ENCODE assay signal across 24 mouse cellular contexts in the genomic region with DNA sequence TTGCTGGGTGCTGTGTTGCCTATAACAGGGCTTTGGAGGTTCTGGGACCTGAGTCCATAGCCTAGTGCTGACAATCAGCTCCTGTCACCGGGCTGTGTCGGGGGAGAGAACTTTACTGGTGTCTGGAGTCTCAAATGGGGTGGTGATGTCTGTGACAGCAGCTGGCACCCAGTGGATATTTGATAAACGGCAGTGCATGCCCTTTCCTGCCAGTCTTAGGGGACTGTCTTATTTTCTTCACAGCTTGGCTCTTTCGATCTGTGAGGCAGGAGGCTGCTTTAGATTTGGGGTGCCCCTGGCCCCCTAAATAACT. TPM values are rescaled to one million over a fixed set of nuclear protein-coding genes. Genes with fewer than 3 reads are reported as not detected.
DNase-seq lines count a peak whose midpoint lies in the region; ATAC-seq and TF ChIP-seq lines count a peak whose summit lies in the region.
"Had no signal": no experiment of that assay in that cellular context is flagged by ENCODE, and none has a peak within 500 bp of the region (broad histone marks: within the 10 kb centered on the region; RNA-seq: fewer than 3 reads in every experiment).

No protein-coding gene starts in this region.

- H3K9me3 ChIP-seq in heart, embryonic 10.5 days = no peaks in the 10 kb centered on the region
- no peaks in the 10 kb centered on the region for H3K9me3 ChIP-seq in heart, postnatal 0 days (replicated peaks; ENCODE audit: control insufficient read depth, low read length)
- H3K9me3 ChIP-seq in forebrain, embryonic 12.5 days = no peaks in the 10 kb centered on the region; the same call in 1 of the 2 replicates
- H3K9me3 ChIP-seq: embryonic facial prominence, embryonic 12.5 days; forebrain, embryonic 15.5 days; limb, embryonic 15.5 days had no signal

- peaks cover 30% of the 10 kb centered on the region for H3K4me1 ChIP-seq in heart, embryonic 10.5 days
- peaks cover 9% of the 10 kb centered on the region for H3K4me1 ChIP-seq in heart, postnatal 0 days (ENCODE audit: control insufficient read depth, insufficient read depth)
- no peaks in the 10 kb centered on the region for H3K4me1 ChIP-seq in forebrain, embryonic 12.5 days
- H3K4me1 ChIP-seq: embryonic facial prominence, embryonic 12.5 days; forebrain, embryonic 15.5 days; liver, embryonic 15.5 days; midbrain, embryonic 10.5 days had no signal

- peak overlapping the region; percentile 24 for H3K4me3 ChIP-seq in heart, embryonic 10.5 days
- H3K4me3 ChIP-seq in heart, postnatal 0 days (ENCODE audit: low read depth, low read length) = no peak overlapping the region
- H3K4me3 ChIP-seq in forebrain, embryonic 12.5 days (replicated peaks) = no peak overlapping the region
- H3K4me3 ChIP-seq: embryonic facial prominence, embryonic 12.5 days; forebrain, embryonic 15.5 days; limb, embryonic 15.5 days; liver, embryonic 15.5 days; midbrain, embryonic 10.5 days had no signal

- peak; percentile 46 for DNase-seq in gastrocnemius, postnatal 14 days
- no peak for DNase-seq in gastrocnemius, postnatal 36 days
- peak; percentile 12 for DNase-seq in 416B (ENCODE audit: low read depth)
- no peak for DNase-seq in heart, embryonic 10.5 days (ENCODE audit: low spot score)
- peak; percentile 81 for DNase-seq in heart, postnatal 0 days (ENCODE audit: low spot score)
- DNase-seq in cerebellum, postnatal 10 days = no peak
- DNase-seq: cerebellum, adult 9-11 months; kidney, adult 18-20 months; thymus, postnatal 14 days had no signal

- peak overlapping the region; percentile 83 for H3K27ac ChIP-seq in heart, embryonic 10.5 days
- H3K27ac ChIP-seq in heart, postnatal 0 days (ENCODE audit: low read depth) = peak overlapping the region; percentile 94
- H3K27ac ChIP-seq in forebrain, embryonic 12.5 days = no peak overlapping the region
- H3K27ac ChIP-seq: embryonic facial prominence, embryonic 12.5 days; forebrain, embryonic 15.5 days; kidney, postnatal 0 days; limb, embryonic 15.5 days; liver, embryonic 15.5 days; midbrain, embryonic 10.5 days had no signal

- 0 out of 2 replicates have a peak overlapping the region, but pooled peaks have one; percentile 12 for H3K9ac ChIP-seq in heart, postnatal 0 days (replicated peaks; ENCODE audit: low read depth, low read length)
- H3K9ac ChIP-seq in forebrain, embryonic 12.5 days = no peak overlapping the region
- H3K9ac ChIP-seq: embryonic facial prominence, embryonic 12.5 days; forebrain, embryonic 15.5 days; limb, embryonic 15.5 days; liver, embryonic 15.5 days had no signal

- TF ChIP-seq EP300 in heart, postnatal 0 days (IDR thresholded peaks at IDR 0.05; ENCODE audit: low read depth) = peak; percentile 47; the same call in 1 of the 2 replicates

- TF ChIP-seq CTCF in heart, postnatal 0 days (IDR thresholded peaks at IDR 0.05; ENCODE audit: low read depth) = no peak

- H3K27me3 ChIP-seq in heart, embryonic 10.5 days (ENCODE audit: insufficient read depth, poor library complexity, severe bottlenecking) = no peaks in the 10 kb centered on the region
- H3K27me3 ChIP-seq in heart, postnatal 0 days (ENCODE audit: control insufficient read depth, insufficient read depth, low read length) = no peaks in the 10 kb centered on the region
- 0 out of 2 replicates have a peak, but pooled peaks cover 4% of the 10 kb centered on the region for H3K27me3 ChIP-seq in forebrain, embryonic 12.5 days
- H3K27me3 ChIP-seq: CH12.LX; embryonic facial prominence, embryonic 12.5 days; forebrain, embryonic 15.5 days; limb, embryonic 15.5 days had no signal

- H3K36me3 ChIP-seq in heart, embryonic 10.5 days = no peaks in the 10 kb centered on the region
- no peaks in the 10 kb centered on the region for H3K36me3 ChIP-seq in heart, postnatal 0 days (replicated peaks; ENCODE audit: control insufficient read depth, insufficient read depth, low read length)
- H3K36me3 ChIP-seq in forebrain, embryonic 12.5 days (replicated peaks) = no peaks in the 10 kb centered on the region
- H3K36me3 ChIP-seq: embryonic facial prominence, embryonic 12.5 days; forebrain, embryonic 15.5 days; limb, embryonic 15.5 days; liver, embryonic 15.5 days; midbrain, embryonic 10.5 days had no signal

- H3K4me2 ChIP-seq in heart, postnatal 0 days (ENCODE audit: low read depth, low read length) = peak overlapping the region; percentile 35
- no peak overlapping the region for H3K4me2 ChIP-seq in forebrain, embryonic 12.5 days
- H3K4me2 ChIP-seq: embryonic facial prominence, embryonic 12.5 days; forebrain, embryonic 15.5 days; limb, embryonic 15.5 days; liver, embryonic 15.5 days had no signal

- WGBS in heart, embryonic 10.5 days = 35% methylated on average over 4 of the region's 4 CpGs
- 20% methylated on average over 4 of the region's 4 CpGs for WGBS in heart, postnatal 0 days
- WGBS in forebrain, embryonic 12.5 days = 78% methylated on average over 4 of the region's 4 CpGs

- peak; percentile 70 for ATAC-seq in heart, postnatal 0 days (ENCODE audit: insufficient read depth, low read depth)
- ATAC-seq in erythroblast, adult 5-6 weeks (replicated peaks; ENCODE audit: low FRiP score, poor library complexity, severe bottlenecking) = no peak
- no peak for ATAC-seq in forebrain, embryonic 12.5 days (ENCODE audit: low FRiP score)
- ATAC-seq: forebrain, embryonic 15.5 days had no signal

- intact Hi-C loops in gastrocnemius, postnatal 14 days (cut with DNase I; ENCODE audit: low total_unique reads) = no loop called here
- intact Hi-C loops in gastrocnemius, postnatal 36 days (cut with DNase I) = loop anchor here (1.0 kb wide), 1 partner anchor 16 kb away; a partner anchor contains a TSS

RNA-seq across cellular contexts. Expression of a gene that starts 11.8 kb away (rescaled TPM):
- 1 to 10 TPM; 4.8 to 5.3 TPM for total RNA-seq in gastrocnemius, postnatal 14 days (2021)
- total RNA-seq in gastrocnemius, postnatal 36 days (2021) = 1 to 10 TPM; 2.2 to 4.3 TPM
- polyA plus RNA-seq in heart, embryonic 10.5 days (2016; fragmentation: Nextera tagmentation; extraction: Ambion mirVana) = 15.8 and 18.2 TPM in 2 replicates
- 6.6 and 31.0 TPM in 2 replicates for total RNA-seq in heart, postnatal 0 days (2014; rRNA removed; ENCODE audit: low replicate concordance)
- 7.7 and 9.4 TPM in 2 replicates for polyA plus RNA-seq in heart, postnatal 0 days (2015; fragmentation: Nextera tagmentation; extraction: Ambion mirVana)
- 9.8 and 12.3 TPM in 2 replicates for total RNA-seq in erythroblast, adult 5-6 weeks (2015; ENCODE audit: low replicate concordance)
- 13.2 and 16.2 TPM in 2 replicates for total RNA-seq in erythroblast, adult 5-6 weeks (2017; ENCODE audit: low replicate concordance)
- 33.3 and 34.8 TPM in 2 replicates for polyA plus RNA-seq in forebrain, embryonic 12.5 days (2016; fragmentation: Nextera tagmentation; extraction: Ambion mirVana)

RNA-seq across cellular contexts. Expression of a gene that starts 15.5 kb away (rescaled TPM):
- 100 to 1,000 TPM; 103 to 224 TPM for total RNA-seq in gastrocnemius, postnatal 14 days (2021)
- total RNA-seq in gastrocnemius, postnatal 36 days (2021) = 100 to 1,000 TPM; 241 to 268 TPM
- 47.5 and 77.0 TPM in 2 replicates for polyA plus RNA-seq in heart, embryonic 10.5 days (2016; fragmentation: Nextera tagmentation; extraction: Ambion mirVana)
- 168 and 170 TPM in 2 replicates for total RNA-seq in heart, postnatal 0 days (2014; rRNA removed; ENCODE audit: low replicate concordance)
- 248 and 281 TPM in 2 replicates for polyA plus RNA-seq in heart, postnatal 0 days (2015; fragmentation: Nextera tagmentation; extraction: Ambion mirVana)
- not detected in 2 replicates for total RNA-seq in erythroblast, adult 5-6 weeks (2015; ENCODE audit: low replicate concordance)
- total RNA-seq in erythroblast, adult 5-6 weeks (2017; ENCODE audit: low replicate concordance) = not detected in 2 replicates
- polyA plus RNA-seq in forebrain, embryonic 12.5 days (2016; fragmentation: Nextera tagmentation; extraction: Ambion mirVana) = 0.17 and 0.27 TPM in 2 replicates
- total RNA-seq: MEL had no signal

RNA-seq across cellular contexts. Expression of a gene that starts 43.5 kb away (rescaled TPM):
- total RNA-seq in gastrocnemius, postnatal 14 days (2021) = 1 to 10 TPM in 1 of 2 experiments, under 1 TPM in 1; 0.47 to 6.3 TPM
- total RNA-seq in gastrocnemius, postnatal 36 days (2021) = 10 to 100 TPM in 1 of 2 experiments, 1 to 10 TPM in 1; 3.8 to 22.3 TPM
- 0.09 and 0.36 TPM in 2 replicates for polyA plus RNA-seq in heart, embryonic 10.5 days (2016; fragmentation: Nextera tagmentation; extraction: Ambion mirVana)
- 0.38 TPM in 1 of 2 replicates, not detected in the other for total RNA-seq in heart, postnatal 0 days (2014; rRNA removed; ENCODE audit: low replicate concordance)
- polyA plus RNA-seq in heart, postnatal 0 days (2015; fragmentation: Nextera tagmentation; extraction: Ambion mirVana) = 0.16 and 0.33 TPM in 2 replicates
- not detected in 2 replicates for total RNA-seq in erythroblast, adult 5-6 weeks (2015; ENCODE audit: low replicate concordance)
- not detected in 2 replicates for total RNA-seq in erythroblast, adult 5-6 weeks (2017; ENCODE audit: low replicate concordance)
- polyA plus RNA-seq in forebrain, embryonic 12.5 days (2016; fragmentation: Nextera tagmentation; extraction: Ambion mirVana) = not detected in 2 replicates
- total RNA-seq: layer of hippocampus, postnatal 14 days; left cerebral cortex, postnatal 10 days had no signal
- polyA plus RNA-seq: hindbrain, embryonic 11.5 days had no signal

RNA-seq across cellular contexts. Expression of a gene that starts 45.5 kb away (rescaled TPM):
- total RNA-seq in gastrocnemius, postnatal 14 days (2021) = 1 to 10 TPM; 5.9 to 6.0 TPM
- total RNA-seq in gastrocnemius, postnatal 36 days (2021) = 1 to 10 TPM; 2.4 to 3.6 TPM
- polyA plus RNA-seq in heart, embryonic 10.5 days (2016; fragmentation: Nextera tagmentation; extraction: Ambion mirVana) = 6.3 and 8.8 TPM in 2 replicates
- 18.4 and 26.1 TPM in 2 replicates for total RNA-seq in heart, postnatal 0 days (2014; rRNA removed; ENCODE audit: low replicate concordance)
- polyA plus RNA-seq in heart, postnatal 0 days (2015; fragmentation: Nextera tagmentation; extraction: Ambion mirVana) = 6.0 and 6.5 TPM in 2 replicates
- total RNA-seq in erythroblast, adult 5-6 weeks (2015; ENCODE audit: low replicate concordance) = not detected in 2 replicates
- not detected in 2 replicates for total RNA-seq in erythroblast, adult 5-6 weeks (2017; ENCODE audit: low replicate concordance)
- polyA plus RNA-seq in forebrain, embryonic 12.5 days (2016; fragmentation: Nextera tagmentation; extraction: Ambion mirVana) = 4.1 and 5.2 TPM in 2 replicates
- total RNA-seq: CH12.LX, MEL had no signal

RNA-seq across cellular contexts. Expression of a gene that starts 52.7 kb away (rescaled TPM):
- not detected for total RNA-seq in gastrocnemius, postnatal 14 days (2021)
- total RNA-seq in gastrocnemius, postnatal 36 days (2021) = not detected
- polyA plus RNA-seq in heart, embryonic 10.5 days (2016; fragmentation: Nextera tagmentation; extraction: Ambion mirVana) = not detected in 2 replicates
- not detected in 2 replicates for total RNA-seq in heart, postnatal 0 days (2014; rRNA removed; ENCODE audit: low replicate concordance)
- polyA plus RNA-seq in heart, postnatal 0 days (2015; fragmentation: Nextera tagmentation; extraction: Ambion mirVana) = not detected in 2 replicates
- total RNA-seq in erythroblast, adult 5-6 weeks (2015; ENCODE audit: low replicate concordance) = not detected in 2 replicates
- not detected in 2 replicates for total RNA-seq in erythroblast, adult 5-6 weeks (2017; ENCODE audit: low replicate concordance)
- polyA plus RNA-seq in forebrain, embryonic 12.5 days (2016; fragmentation: Nextera tagmentation; extraction: Ambion mirVana) = not detected in 2 replicates
- total RNA-seq: CH12.LX; layer of hippocampus, postnatal 14 days; left cerebral cortex, postnatal 10 days; MEL had no signal
- polyA plus RNA-seq: embryonic facial prominence, embryonic 12.5 days; forebrain, embryonic 15.5 days; kidney, postnatal 0 days; limb, embryonic 15.5 days; liver, embryonic 15.5 days; lung, embryonic 16.5 days; testis, adult 2 months had no signal

Comparison
In these comparisons a context has a peak if more than half of its experiments do, and no peak if none do; other contexts are left out.
1. DNase-seq: peak in gastrocnemius, postnatal 14 days (single experiment), 416B (single experiment) and heart, postnatal 0 days (single experiment); none in gastrocnemius, postnatal 36 days (0 of 2), heart, embryonic 10.5 days (single experiment) and cerebellum, postnatal 10 days (0 of 2).
2. RNA of a gene that starts 15.5 kb away (total RNA-seq): 241 to 268 TPM in gastrocnemius, postnatal 36 days, 103 to 224 TPM in gastrocnemius, postnatal 14 days and 168 to 170 TPM in heart, postnatal 0 days; not detected in erythroblast, adult 5-6 weeks; every median in the first group is over 100 times any median in the second.